Mouse (Mus musculus): Measurements from ENCODE around the gene F2.

- TF ChIP-seq CTCF (IDR thresholded peaks at IDR 0.05; ENCODE audit: low read depth, low read length) (no peak), POLR2A (IDR thresholded peaks at IDR 0.05; ENCODE audit: borderline replicate concordance, low read depth, low read length) (no peak)
Observed at GRCm38 (mm10) chr2:91660981-91661380, 24.8 kb upstream of the F2 start.

Data from bone marrow macrophage, adult 2 months (primary cell).